Mouse (Mus musculus) liver, postnatal 0 days (tissue): ENCODE measurements around the gene Ptma. TPM values are rescaled to one million over a fixed set of nuclear protein-coding genes. Genes with fewer than 3 reads are reported as not detected.

ENCODE experiments used
- ATAC-seq: fragments of 200-750 bp; cut with Nextera tagmentation; 2 replicates; pipeline ENCODE4 v1.8.0; 2017; ENCODE audit warnings: mild to moderate bottlenecking, moderate library complexity
- DNase-seq: peaks from one replicate; pipeline ENCODE4 v3.0.0-alpha.2; 2016
- H3K27ac ChIP-seq: fragments of 300-500 bp; sonication (generic); 2 replicates; pipeline ENCODE4 v1.5.1; 2014; ENCODE audit warnings: antibody characterized with exemption, moderate library complexity, mild to moderate bottlenecking, low read depth
- H3K27me3 ChIP-seq: fragments of 300-500 bp; sonication (generic); 2 replicates; pipeline ENCODE4 v1.6.1; 2014; ENCODE audit warnings: low read length, control low read depth, mixed read lengths; ENCODE audit not compliant: insufficient read depth
- H3K36me3 ChIP-seq: fragments of 300-500 bp; sonication (generic); replicated peaks from 2 replicates; pipeline ENCODE4 v1.6.1; 2014; ENCODE audit warnings: mild to moderate bottlenecking, control low read depth, low read length, moderate library complexity, mixed read lengths; ENCODE audit not compliant: insufficient read depth
- H3K4me1 ChIP-seq: fragments of 300-500 bp; sonication (generic); 2 replicates; pipeline ENCODE4 v1.6.1; 2014; ENCODE audit warnings: antibody characterized with exemption, mild to moderate bottlenecking, control low read depth; ENCODE audit not compliant: insufficient read depth
- H3K4me2 ChIP-seq: fragments of 300-500 bp; sonication (generic); 2 replicates; pipeline ENCODE4 v1.6.1; 2014; ENCODE audit warnings: low read depth, mild to moderate bottlenecking, low read length, moderate library complexity, mixed read lengths
- H3K4me3 ChIP-seq: fragments of 300-500 bp; sonication (generic); 2 replicates; pipeline ENCODE4 v1.5.1; 2014; ENCODE audit warnings: low read depth, low read length
- H3K9ac ChIP-seq: fragments of 300-500 bp; sonication (generic); replicated peaks from 2 replicates; pipeline ENCODE4 v1.6.1; 2014; ENCODE audit warnings: mild to moderate bottlenecking, moderate library complexity
- H3K9me3 ChIP-seq: fragments of 300-500 bp; sonication (generic); 2 replicates; pipeline ENCODE4 v1.6.1; 2016; ENCODE audit warnings: mild to moderate bottlenecking, control low read depth, low read length, mixed read lengths
- CTCF ChIP-seq: sonication (generic); IDR thresholded peaks from 2 replicates; pipeline ENCODE4 v1.5.1; 2016; ENCODE audit warnings: antibody characterized with exemption, low read depth
- EP300 ChIP-seq: IDR thresholded peaks from 2 replicates; pipeline ENCODE4 v1.6.1; 2016; ENCODE audit warnings: antibody characterized with exemption, low read depth, mild to moderate bottlenecking
- WGBS: fragments of 180-500 bp; shearing (Covaris S2); extraction: QIAGEN DNeasy Blood & Tissue Kit; methylation state at CpG from one replicate; pipeline ENCODE4 v1.1.7; 2014; ENCODE audit not compliant: insufficient replicate concordance; 5-methylcytosine and 5-hydroxymethylcytosine counted together
- polyA plus RNA-seq: library from polyadenylated mRNA; unstranded; fragments of >200 nt; fragmentation: Nextera tagmentation; extraction: Ambion mirVana; gene quantifications from 2 replicates; pipeline ENCODE4 v1.2.1, GENCODE M21; 2015

Ptma gene
- polyA plus RNA-seq, 1 experiment from 2014 or later: 799 TPM

DNA sequence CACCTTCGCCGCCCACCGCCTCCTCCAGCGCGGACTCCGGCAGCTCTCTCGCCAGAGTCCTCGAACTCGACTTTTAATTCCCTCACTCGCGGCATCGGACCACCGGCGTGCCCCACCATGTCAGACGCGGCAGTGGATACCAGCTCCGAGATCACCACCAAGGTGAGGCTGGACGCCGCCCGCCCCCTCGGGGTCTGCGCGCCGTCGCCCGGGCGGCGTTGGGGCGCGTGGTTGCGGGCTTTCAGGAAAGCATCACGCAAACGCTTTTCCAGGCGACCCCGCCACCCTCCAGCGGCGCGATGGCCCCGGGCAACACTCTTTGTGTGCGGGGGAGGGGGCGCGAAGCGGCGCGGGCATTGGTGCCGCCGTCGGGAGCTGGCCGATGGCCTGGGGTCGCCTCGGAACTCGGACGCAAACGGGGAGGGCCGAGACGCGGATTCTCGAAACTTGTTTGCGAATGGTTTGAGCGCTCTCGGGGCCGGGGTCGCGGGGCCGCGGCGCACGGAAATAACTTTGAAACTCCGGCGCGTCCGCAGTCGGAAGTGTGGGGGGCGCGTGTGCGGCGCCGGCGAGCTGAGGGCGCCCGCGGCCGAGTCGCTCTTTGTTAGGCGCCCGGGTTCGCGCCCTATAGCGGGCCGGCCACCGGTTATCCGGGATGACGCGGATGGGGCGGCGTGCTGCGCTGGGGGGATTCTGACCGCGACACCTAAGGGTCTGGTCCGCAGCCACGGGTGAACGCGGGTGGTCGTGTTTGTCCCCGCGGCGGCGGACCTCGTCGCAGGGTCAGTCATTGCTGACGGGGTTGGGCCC is 468 bp downstream of the Ptma start:
- 2% methylated on average over 104 of the region's 111 CpGs for WGBS

DNA sequence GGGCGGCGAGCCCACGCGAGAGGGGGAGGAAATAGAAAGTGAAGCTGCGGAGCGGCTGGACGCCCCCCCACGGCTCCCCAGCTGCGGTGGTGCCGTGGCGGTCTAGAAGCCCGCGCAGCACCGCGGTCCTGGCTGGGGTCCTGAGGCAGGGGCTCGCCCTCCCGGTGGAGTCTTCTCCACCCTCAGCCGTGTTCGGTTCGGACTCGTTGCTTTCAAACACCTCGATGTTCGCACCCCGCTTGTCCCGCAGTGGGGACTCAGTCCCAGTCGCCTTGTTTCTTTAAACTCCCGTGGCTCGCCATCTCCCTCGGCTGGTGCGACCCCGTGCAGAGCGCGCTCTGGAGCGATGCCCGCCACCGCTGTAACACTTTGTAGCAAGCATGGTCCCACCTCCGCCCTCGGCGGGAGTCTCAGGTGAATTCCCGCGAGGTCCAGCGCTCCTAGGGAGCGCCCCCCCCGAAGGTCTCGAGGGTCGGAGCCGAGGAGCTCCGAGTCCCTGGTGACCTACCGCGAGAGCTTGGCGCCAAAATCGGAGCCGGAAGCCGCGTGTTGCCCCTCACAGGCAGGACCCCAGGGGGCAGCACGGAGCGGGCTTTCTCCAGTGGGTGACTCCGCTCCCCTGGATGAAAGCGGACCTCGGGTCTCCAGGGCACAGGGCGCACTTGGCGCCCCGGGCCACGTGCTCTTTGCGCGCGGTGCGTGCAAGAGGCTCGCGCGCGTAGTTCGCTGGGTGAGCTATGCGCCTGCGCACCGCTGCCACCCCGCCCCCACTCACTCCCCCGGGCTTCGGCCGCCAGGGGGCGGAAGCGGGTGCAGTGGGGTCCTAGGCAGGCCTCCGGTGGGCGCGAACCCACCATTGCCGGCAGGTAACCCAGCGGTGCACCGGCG is 1.3 kb downstream of the Ptma start:
- DNase-seq (peak; percentile 93), ATAC-seq (peak; percentile 42)
- peak overlapping the region; percentile 99 for H3K4me3 ChIP-seq
- peak overlapping the region; percentile 93 for H3K4me2 ChIP-seq
- no peaks in the 10 kb centered on the region for H3K27me3 ChIP-seq
- no peaks in the 10 kb centered on the region for H3K9me3 ChIP-seq
- peak overlapping the region; percentile 99 for H3K9ac ChIP-seq
- WGBS: under 1% methylated on average over 77 of the region's 89 CpGs
- H3K4me1 ChIP-seq: peaks cover 34% of the 10 kb centered on the region
- H3K27ac ChIP-seq: peak overlapping the region; percentile 100
- peaks cover 11% of the 10 kb centered on the region for H3K36me3 ChIP-seq
- TF ChIP-seq EP300 (no peak), CTCF (peak; percentile 96)

More for the DNA sequence above, 468 bp downstream of the Ptma start:
- Histone ChIP-seq H3K9ac (peak overlapping the region; percentile 99), H3K4me3 (peak overlapping the region; percentile 99), H3K4me1 (peaks cover 29% of the 10 kb centered on the region), H3K27me3 (no peaks in the 10 kb centered on the region), H3K36me3 (peaks cover 11% of the 10 kb centered on the region), H3K27ac (peak overlapping the region; percentile 100), H3K9me3 (no peaks in the 10 kb centered on the region), H3K4me2 (peak overlapping the region; percentile 93)
- DNase-seq (peak; percentile 57), ATAC-seq (no peak)
- TF ChIP-seq CTCF: no peak; the same call in 1 of the 2 replicates
- TF ChIP-seq EP300: no peak

DNA sequence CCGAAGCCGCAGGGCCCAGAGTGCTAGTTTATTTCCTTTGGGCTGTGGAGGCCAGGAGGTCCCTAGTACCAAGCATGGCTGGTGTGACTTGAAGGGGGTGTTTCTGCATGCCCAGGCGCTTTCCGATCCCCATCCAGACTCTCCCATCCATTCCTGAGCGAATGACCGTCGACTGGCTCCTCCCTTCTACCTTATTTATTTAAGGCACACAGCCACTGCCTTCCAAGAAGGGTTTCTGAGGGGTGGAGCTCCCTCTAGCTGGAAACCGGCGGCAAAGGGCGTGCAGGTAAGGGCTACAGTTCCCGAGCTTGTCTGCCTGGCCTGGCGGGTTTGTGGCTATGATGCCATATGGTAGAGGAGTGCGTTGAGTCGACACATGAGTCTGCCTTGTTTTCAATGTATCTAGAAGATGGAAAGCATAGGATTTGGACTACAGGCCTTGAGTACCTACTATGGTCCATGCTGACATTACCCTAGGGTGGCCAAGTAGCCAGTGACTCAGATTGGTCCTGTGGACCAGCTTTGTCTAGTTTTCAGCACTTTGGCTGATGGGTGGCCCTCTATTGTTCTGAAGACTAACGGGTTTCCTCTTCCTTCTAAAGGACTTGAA is 2.1 kb downstream of the Ptma start:
- Histone ChIP-seq H3K36me3 (peaks cover 15% of the 10 kb centered on the region), H3K9me3 (no peaks in the 10 kb centered on the region), H3K4me2 (peak overlapping the region; percentile 93), H3K4me3 (peak overlapping the region; percentile 99), H3K27ac (peak overlapping the region; percentile 100), H3K4me1 (peaks cover 34% of the 10 kb centered on the region), H3K27me3 (no peaks in the 10 kb centered on the region), H3K9ac (peak overlapping the region; percentile 99)
- ATAC-seq (no peak), DNase-seq (peak; percentile 70)
- WGBS: under 1% methylated on average over 15 of the region's 15 CpGs
- TF ChIP-seq CTCF: peak; percentile 57
- TF ChIP-seq EP300: no peak

DNA sequence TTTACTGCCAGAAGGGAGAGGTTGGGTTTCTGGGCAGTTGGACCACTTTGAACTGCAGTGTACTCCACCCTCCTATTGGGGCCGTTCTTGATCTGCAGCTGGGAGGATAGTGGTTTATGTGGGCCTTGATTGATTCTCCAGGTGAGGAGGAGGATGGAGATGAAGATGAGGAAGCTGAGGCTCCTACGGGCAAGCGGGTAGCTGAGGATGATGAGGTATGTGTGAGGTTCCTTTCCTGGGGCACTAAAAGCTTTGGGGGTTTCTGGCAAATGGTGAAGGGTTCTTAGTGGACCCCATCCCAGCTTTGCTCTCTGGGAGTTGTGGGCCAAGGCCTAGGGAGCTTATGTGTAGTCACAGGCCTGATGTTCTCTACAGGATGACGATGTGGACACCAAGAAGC is 3.1 kb downstream of the Ptma start:
- Histone ChIP-seq H3K4me2 (peak overlapping the region; percentile 93), H3K9me3 (no peaks in the 10 kb centered on the region), H3K9ac (no peak overlapping the region), H3K4me3 (peak overlapping the region; percentile 99), H3K4me1 (peaks cover 28% of the 10 kb centered on the region), H3K36me3 (peaks cover 15% of the 10 kb centered on the region), H3K27ac (peak overlapping the region; percentile 44; the same call in 1 of the 2 replicates), H3K27me3 (no peaks in the 10 kb centered on the region)
- DNase-seq (no peak), ATAC-seq (no peak)
- TF ChIP-seq CTCF (no peak), EP300 (no peak)
- whole genome bisulfite sequencing: 36% methylated on average over 4 of the region's 4 CpGs

DNA sequence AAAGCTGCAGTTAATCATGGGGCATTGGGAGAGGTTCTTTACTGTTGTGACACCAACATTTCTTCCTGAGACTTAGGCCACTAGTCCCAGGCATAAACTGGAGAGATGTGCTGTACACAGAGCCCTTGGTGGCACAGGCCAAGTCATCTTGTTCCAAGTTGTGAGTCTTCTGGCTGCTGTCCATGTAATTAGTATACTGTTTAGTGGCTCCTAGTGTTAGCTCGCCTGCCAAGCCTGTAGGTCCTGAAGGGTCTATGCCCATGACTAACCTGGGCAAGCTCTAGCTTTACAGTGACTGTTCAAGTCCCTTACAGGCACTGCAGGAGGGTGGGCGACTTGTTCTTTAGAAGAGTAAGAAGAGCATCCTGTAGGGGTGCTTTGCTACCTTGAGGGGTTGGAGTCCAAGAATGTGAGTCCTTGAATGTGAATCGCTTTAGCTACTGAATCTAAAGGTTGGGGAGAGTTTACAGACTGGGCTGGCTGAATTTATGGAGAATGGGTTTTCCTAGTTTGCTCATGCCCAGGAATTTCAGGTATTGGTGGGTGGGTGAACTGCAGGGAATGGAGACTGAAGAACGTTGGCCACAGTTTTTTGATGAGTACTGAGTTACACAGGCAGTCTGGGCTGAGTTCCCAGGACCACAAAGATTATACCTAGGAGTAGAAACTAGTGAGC is 4.5 kb downstream of the Ptma start:
- no peak for ATAC-seq
- 45% methylated on average over 4 of the region's 4 CpGs for WGBS
- DNase-seq: no peak
- TF ChIP-seq EP300 (no peak), CTCF (no peak)
- H3K27ac ChIP-seq: peak overlapping the region; percentile 11; the same call in 1 of the 2 replicates
- no peak overlapping the region for H3K4me2 ChIP-seq
- peaks cover 15% of the 10 kb centered on the region for H3K36me3 ChIP-seq
- H3K4me3 ChIP-seq: no peak overlapping the region
- peaks cover 17% of the 10 kb centered on the region for H3K4me1 ChIP-seq
- no peak overlapping the region for H3K9ac ChIP-seq
- no peaks in the 10 kb centered on the region for H3K9me3 ChIP-seq
- no peaks in the 10 kb centered on the region for H3K27me3 ChIP-seq
